Mouse (Mus musculus): ENCODE measurements around the gene Stim2. TPM values are rescaled to one million over a fixed set of nuclear protein-coding genes. Genes with fewer than 3 reads are reported as not detected.

The Stim2 gene
- polyA plus RNA-seq (2014; fragmentation: Illumina TruSeq; extraction: RNeasy Lipid Tissue Mini Kit (QIAGEN cat#74804)) = 105 TPM

GRCm38 (mm10) chr5:53998146-53998742, at the start of gene Stim2:
TSS of gene Stim2 (plus strand) at chr5:53998499.

Other genes with a start within 250 kb of the Stim2 start
- 91.6 TPM for gene Tbc1d19, start 188.9 kb upstream of the Stim2 start, polyA plus RNA-seq (2014; fragmentation: Illumina TruSeq; extraction: RNeasy Lipid Tissue Mini Kit (QIAGEN cat#74804))

All from ovary, adult 10 weeks (tissue).